Mouse (Mus musculus): Measurements from ENCODE around the gene Olfr871. TPM values are rescaled to one million over a fixed set of nuclear protein-coding genes. Genes with fewer than 3 reads are reported as not detected.
"Not testable (repeated sequence)": the region's sequence is repeated elsewhere in the genome, so short reads cannot be mapped to it uniquely, and the experiment has no call there.

Olfr871 gene
- not detected for total RNA-seq (2021)
- long read RNA-seq, experiment 1: 0 reads
- long read RNA-seq, experiment 2: 0 reads

DNA sequence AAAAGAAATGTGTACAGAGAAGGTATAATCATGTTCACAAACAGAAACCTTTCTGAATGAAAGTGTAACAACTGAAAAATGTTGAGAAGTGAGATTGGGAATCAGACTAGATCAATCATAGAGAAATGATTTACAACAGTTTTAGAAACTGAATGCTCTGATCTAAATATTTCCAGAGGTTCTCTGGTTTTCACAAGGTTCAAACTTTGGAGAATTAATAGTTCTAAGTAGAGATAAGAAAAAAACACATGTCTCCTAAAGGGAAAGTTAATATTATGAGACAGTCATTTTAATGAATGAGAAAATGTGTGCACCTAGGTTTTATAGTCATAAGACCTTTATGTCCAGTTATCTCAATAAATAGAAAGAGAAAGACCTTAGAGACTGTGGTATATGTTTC is at the start of gene Olfr871:
Gene Olfr871 (plus strand): TSS at position 301 of the 400 bp plus-strand sequence.
- no peak for DNase-seq (ENCODE audit: low spot score in 2 of 2)

- no peak for DNase-seq (ENCODE audit: low spot score in 2 of 2)
These were observed 38.0 kb upstream of the Olfr871 start, which contains the start of gene Olfr870 for GRCm38 (mm10) chr9:20173957-20174356. Olfr870 (minus strand) TSS chr9:20174057.

- DNase-seq (ENCODE audit: low spot score in 2 of 2): no peak
These were observed 32.5 kb upstream of the Olfr871 start for GRCm38 (mm10) chr9:20179463-20179862.

DNA sequence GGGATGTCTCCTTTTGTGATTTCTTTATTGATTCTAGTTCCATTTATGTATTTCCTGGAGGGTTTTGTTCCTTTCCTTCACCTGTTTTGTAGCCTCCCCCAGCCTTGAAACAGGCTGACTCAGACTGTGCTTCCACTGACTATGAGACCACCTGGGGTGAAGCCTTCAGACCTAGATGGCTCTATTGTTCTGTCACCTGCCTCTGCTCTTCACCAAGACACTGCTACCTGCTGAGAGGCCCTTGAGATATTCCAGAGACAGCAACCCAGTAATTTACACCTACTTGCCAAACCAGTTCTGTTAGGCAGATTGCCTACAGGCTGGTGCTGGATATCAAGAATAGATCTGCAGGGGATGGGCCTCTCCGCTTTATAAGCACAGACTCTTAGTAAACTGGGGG is 9.9 kb upstream of the Olfr871 start:
- DNase-seq (ENCODE audit: low spot score in 2 of 2): no peak

DNA sequence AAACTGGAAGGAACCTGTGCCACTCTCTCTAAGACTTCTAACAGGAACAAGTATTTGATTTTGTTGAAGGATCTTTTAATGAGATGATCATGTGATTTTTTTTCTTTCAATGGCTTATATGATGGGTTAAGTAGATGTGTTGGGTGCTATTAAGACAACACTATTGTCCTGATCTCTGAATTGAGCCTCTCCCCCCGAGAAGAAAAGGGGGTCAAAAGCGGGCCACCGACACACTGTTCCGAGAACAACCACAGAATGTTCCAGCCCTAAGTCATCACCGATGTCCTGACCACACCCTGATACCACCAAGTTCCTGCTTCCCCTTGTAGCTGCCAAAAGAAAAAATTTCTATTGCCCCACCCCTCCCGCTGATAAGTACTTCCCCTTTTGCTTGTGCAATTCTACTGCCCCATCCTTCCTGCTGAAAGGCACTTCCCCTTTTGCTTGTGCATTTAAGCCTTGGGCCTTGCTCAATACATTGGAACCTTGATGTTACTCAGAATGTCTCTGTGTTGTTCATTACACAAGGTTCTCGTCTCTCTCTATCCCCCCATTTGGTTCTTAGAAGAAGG is 8.5 kb upstream of the Olfr871 start:
- not testable (repeated sequence) for DNase-seq (ENCODE audit: low spot score in 2 of 2)

DNA sequence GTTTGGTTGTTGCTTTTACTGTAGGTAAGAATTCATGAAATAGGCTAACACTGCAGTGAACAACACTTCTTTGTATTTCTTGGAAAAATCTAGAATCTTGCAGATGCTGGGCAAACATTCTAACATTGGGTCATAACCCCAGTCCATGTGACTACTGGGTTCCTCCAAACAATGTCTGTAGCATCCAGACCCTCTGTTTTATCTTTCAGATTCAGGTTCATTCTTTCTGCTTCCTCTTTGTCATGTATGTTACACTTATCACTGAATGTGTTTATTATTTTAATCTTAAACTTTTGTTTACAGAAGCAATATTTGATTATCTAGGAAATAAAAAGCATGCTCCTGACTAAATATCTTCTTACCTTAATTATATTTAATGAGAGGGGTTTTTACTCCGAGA is 1.2 kb upstream of the Olfr871 start:
- no peak for DNase-seq (ENCODE audit: low spot score in 2 of 2)

GRCm38 (mm10) chr9:20211477-20211876 is 530 bp upstream of the Olfr871 start:
- DNase-seq (ENCODE audit: low spot score in 2 of 2): no peak

- DNase-seq (ENCODE audit: low spot score in 2 of 2): no peak
These were observed 24.8 kb downstream of the Olfr871 start, which contains the start of gene Olfr872 for GRCm38 (mm10) chr9:20236819-20237218. Olfr872 (plus strand) TSS chr9:20237119.

DNA sequence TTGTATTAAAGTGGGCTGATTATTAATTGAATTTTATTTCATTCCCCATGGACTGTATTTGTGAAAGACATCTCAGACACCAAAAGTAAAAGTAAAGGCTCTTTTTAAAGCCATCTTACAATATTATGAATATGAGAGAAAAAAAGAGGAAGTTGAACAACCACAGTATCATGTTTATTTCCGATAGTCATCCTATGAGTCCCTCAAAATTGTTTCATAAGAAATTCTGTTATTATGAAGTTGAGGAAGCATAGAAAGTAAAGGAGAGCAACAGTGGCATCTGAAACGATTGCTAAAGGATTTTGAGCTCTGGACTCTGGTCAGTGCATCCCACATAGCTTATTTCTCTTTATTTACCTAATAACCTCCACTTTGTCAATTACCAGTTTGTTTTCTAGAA is 25.4 kb downstream of the Olfr871 start:
- no peak for DNase-seq (ENCODE audit: low spot score in 2 of 2)

Other genes starting within 250 kb of the Olfr871 start
- not detected for gene Olfr866, start 184.2 kb upstream of the Olfr871 start, total RNA-seq (2021)
- gene Olfr867, start 154.6 kb upstream of the Olfr871 start, total RNA-seq (2021): not detected
- not detected for gene Olfr868, start 113.6 kb upstream of the Olfr871 start, total RNA-seq (2021)
- gene Olfr869, start 83.2 kb upstream of the Olfr871 start, total RNA-seq (2021): not detected
- gene Olfr870, start 38.1 kb upstream of the Olfr871 start, total RNA-seq (2021): not detected
- gene Olfr872, start 24.9 kb downstream of the Olfr871 start, total RNA-seq (2021): not detected
- gene Olfr39, start 70.1 kb downstream of the Olfr871 start, total RNA-seq (2021): not detected
- not detected for gene Olfr873, start 86.3 kb downstream of the Olfr871 start, total RNA-seq (2021)
- under 1 TPM in 1 of 2 experiments, not detected in 1; 0.27 TPM for gene Olfr18, start 123.9 kb downstream of the Olfr871 start, total RNA-seq (2021)
- 10 to 100 TPM in 1 of 2 experiments, 1 to 10 TPM in 1; 9.5 to 14.1 TPM for gene Zfp560, start 173.0 kb downstream of the Olfr871 start, total RNA-seq (2021)
- 10 to 100 TPM; 19.5 to 23.2 TPM for gene Zfp26, start 248.0 kb downstream of the Olfr871 start, total RNA-seq (2021)